Mouse (Mus musculus) lung, adult 2 months (tissue): ENCODE measurements around the gene Nprl3. TPM values are rescaled to one million over a fixed set of nuclear protein-coding genes. Genes with fewer than 3 reads are reported as not detected.

Source experiments
- DNase-seq: peaks from one replicate; pipeline ENCODE4 v3.0.0; 2022
- H3K4me1 ChIP-seq: fragments of 200-500 bp; 2 replicates; pipeline ENCODE4 v1.6.1; 2011; ENCODE audit warnings: low read length; ENCODE audit not compliant: control insufficient read depth, insufficient read depth
- H3K4me3 ChIP-seq: fragments of 200-500 bp; replicated peaks from 2 replicates; pipeline ENCODE3; 2011; ENCODE audit warnings: low read depth, mild to moderate bottlenecking, control low read depth, low read length; ENCODE audit errors: extremely low read depth
- CTCF ChIP-seq: fragments of 200-500 bp; IDR thresholded peaks from 2 replicates; pipeline ENCODE4 v1.5.1; 2011; ENCODE audit warnings: mild to moderate bottlenecking, low read length, control low read depth; ENCODE audit not compliant: insufficient read depth
- POLR2A ChIP-seq: fragments of 200-500 bp; IDR thresholded peaks from 2 replicates; pipeline ENCODE4 v1.6.1; 2011; ENCODE audit warnings: low read depth, mild to moderate bottlenecking, control low read depth, low read length, borderline replicate concordance; ENCODE audit errors: extremely low read depth
- WGBS: fragments of 180-500 bp; shearing (Covaris S2); methylation state at CpG from one replicate; pipeline ENCODE4 v1.1.7; 2018; 5-methylcytosine and 5-hydroxymethylcytosine counted together
- polyA plus RNA-seq: library from polyadenylated mRNA; depleted of rRNA; stranded (reverse); fragments of >200 nt; gene quantifications from 2 replicates; pipeline ENCODE4 v1.2.3, GENCODE M21; 2012

Gene Nprl3
- polyA plus RNA-seq, 1 experiment: 85.7 TPM

GRCm38 (mm10) chr11:32248350-32248749 lies 19.2 kb downstream of the Nprl3 start:
- Histone ChIP-seq H3K4me1 (no peaks in the 10 kb centered on the region; the same call in 1 of the 2 replicates), H3K4me3 (no peak overlapping the region)
- DNase-seq: no peak
- 78% methylated on average over 3 of the region's 3 CpGs for WGBS
- no peak for TF ChIP-seq POLR2A
- TF ChIP-seq CTCF: no peak

- Histone ChIP-seq H3K4me3 (no peak overlapping the region), H3K4me1 (no peaks in the 10 kb centered on the region; the same call in 1 of the 2 replicates)
- TF ChIP-seq CTCF (no peak), POLR2A (no peak)
- DNase-seq: no peak
Measured at GRCm38 (mm10) chr11:32247068-32247467, 20.4 kb downstream of the Nprl3 start.

- WGBS: 92% methylated on average over 6 of the region's 6 CpGs
- DNase-seq: no peak
- H3K4me3 ChIP-seq: no peak overlapping the region
- TF ChIP-seq CTCF (no peak), POLR2A (no peak)
- H3K4me1 ChIP-seq: no peaks in the 10 kb centered on the region; the same call in 1 of the 2 replicates
Measured at GRCm38 (mm10) chr11:32245614-32246013, 21.9 kb downstream of the Nprl3 start.

DNA sequence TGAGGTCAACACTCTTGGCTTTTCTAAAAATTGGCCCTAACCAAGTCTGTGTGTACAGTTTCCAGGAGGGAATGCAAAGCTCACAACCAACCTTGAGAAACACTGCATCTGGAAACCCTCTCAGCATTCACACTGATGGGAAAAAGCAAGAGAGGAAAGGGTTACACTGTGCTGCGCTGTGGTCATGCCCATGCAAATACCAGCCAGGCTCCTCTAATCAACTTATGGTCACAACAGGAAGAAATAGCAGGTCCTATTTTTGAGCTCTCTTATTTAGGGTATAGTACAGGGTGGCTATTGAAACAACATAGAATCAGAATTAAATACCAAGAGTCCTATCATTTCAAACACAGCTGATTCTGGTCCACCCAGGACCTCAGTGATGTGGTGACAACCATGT lies 22.9 kb downstream of the Nprl3 start:
- Histone ChIP-seq H3K4me3 (no peak overlapping the region), H3K4me1 (no peaks in the 10 kb centered on the region; the same call in 1 of the 2 replicates)
- no peak for TF ChIP-seq POLR2A
- no peak for TF ChIP-seq CTCF
- 86% methylated on average over 1 of the region's 1 CpGs for WGBS
- no peak for DNase-seq

- no peak for DNase-seq
- Histone ChIP-seq H3K4me3 (no peak overlapping the region), H3K4me1 (no peaks in the 10 kb centered on the region; the same call in 1 of the 2 replicates)
- TF ChIP-seq POLR2A (no peak), CTCF (no peak)
- 76% methylated on average over 3 of the region's 3 CpGs for WGBS
Measured at GRCm38 (mm10) chr11:32244064-32244463, 23.4 kb downstream of the Nprl3 start.

DNA sequence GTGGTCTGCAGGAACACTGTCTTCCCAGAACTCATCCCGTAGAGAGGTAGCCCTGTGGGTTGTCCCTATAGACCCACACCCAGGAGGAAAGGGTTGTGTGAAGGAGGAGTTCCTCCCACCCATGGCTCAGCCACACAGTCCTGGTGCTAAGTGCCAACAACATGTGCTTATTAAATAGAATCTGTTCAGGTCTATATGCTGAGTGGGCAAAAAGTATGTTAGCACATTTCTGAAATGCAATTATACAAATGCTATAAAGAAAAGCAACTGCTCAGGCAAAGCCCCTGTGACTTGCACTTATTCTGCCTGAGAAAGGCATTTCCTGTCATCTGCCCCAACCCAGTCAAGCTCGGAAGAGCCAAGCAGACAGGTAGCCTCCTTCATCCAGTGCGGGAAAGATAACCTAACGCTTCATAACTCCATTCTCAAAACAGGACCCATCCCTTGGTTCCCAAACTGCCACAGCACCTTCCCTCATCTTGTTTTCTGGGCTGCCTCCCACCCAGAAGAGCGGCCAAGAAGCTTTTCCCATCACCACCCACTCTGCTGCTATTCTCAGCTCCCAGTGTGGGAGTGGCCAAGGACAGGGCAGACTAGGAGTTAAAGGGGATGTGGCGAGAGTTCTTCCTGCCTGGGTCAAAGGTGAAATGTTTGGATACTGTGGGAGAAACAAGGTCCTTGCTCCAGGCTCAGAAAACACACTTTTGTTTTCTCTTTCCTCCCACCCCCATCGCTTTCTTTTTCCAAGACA lies 24.1 kb downstream of the Nprl3 start:
- 59% methylated on average over 7 of the region's 7 CpGs for WGBS
- Histone ChIP-seq H3K4me1 (no peaks in the 10 kb centered on the region; the same call in 1 of the 2 replicates), H3K4me3 (no peak overlapping the region)
- no peak for TF ChIP-seq POLR2A
- TF ChIP-seq CTCF: no peak
- DNase-seq: no peak

DNA sequence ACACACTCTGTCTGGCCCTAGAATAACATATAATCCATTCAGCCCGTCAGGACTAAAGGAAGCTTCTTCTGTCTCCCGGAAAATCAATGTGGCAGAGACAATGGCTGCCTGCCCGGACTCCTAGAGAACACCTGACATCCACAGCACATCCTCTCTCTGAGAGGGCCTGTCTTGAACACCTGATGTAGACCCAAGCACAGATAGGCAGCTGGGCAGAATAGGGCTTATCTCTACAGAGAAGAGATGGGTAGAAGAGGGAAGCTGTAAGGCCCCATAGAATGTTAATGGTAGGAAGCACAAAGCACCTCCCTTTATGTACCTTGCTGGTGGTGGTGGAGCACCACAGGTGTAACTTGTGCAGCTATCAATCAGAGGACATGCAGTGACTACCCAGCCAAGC lies 25.3 kb downstream of the Nprl3 start:
- no peak for TF ChIP-seq POLR2A
- TF ChIP-seq CTCF: no peak
- 82% methylated on average over 3 of the region's 3 CpGs for WGBS
- H3K4me3 ChIP-seq: no peak overlapping the region
- no peak for DNase-seq
- H3K4me1 ChIP-seq: no peaks in the 10 kb centered on the region; the same call in 1 of the 2 replicates

DNA sequence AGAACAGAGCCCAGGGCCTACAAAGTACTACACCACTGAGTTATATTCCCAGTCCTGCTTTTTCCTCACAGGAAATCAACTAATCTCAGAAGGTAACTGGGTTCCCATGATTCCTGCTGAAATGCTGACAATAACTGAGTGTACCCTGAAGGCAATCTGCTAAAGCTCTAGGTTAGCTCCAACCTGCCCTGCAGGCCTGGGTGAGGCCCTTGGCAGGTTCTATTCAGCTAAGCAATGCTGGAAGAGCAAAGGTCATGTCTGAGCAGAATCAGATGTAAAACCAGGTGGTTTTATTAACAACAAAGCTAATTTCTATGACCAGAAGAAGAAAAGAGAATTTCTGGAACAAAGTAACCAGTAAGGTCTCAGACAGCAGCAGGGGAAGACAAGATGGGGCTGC lies 26.1 kb downstream of the Nprl3 start:
- DNase-seq: no peak
- Histone ChIP-seq H3K4me1 (no peaks in the 10 kb centered on the region; the same call in 1 of the 2 replicates), H3K4me3 (no peak overlapping the region)
- TF ChIP-seq POLR2A (no peak), CTCF (no peak)

DNA sequence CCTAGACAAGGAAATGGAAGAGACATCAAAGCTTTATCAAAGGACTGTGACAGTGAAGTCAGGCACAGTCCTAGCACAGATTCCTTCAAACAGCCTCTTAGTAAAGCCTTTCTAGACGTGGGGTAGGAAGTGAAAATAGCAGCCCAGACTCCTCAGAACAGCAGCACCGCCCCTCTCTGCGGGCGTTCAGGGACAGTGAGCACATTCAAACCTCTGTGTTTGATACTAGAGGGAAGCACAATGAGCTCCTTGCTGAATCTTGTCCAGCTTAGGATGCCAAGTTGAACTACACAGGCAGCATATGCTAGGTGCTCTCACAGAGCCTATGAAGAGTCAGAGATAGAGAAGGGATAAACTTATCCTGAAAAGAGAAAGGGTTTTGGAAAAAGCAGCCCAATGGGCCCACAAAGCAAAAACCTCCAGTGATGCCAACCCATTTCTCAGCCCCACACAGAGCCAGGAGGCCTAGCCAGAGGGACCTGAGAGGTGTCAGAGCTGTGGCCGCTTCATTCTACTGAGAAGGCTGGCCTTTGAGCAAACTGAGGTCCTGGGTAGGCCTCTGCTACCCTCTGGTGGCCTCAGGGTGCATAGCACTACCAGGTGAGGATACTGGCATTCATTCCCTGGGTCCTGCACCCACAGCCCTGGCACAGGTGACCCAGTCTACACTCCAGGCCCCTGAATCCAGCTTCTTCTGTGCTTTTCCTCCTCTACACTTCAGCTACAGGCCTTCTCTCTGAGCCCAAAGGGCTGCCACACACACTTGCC lies 29.2 kb downstream of the Nprl3 start:
- TF ChIP-seq CTCF (peak; percentile 99), POLR2A (no peak)
- peak; percentile 80 for DNase-seq
- Histone ChIP-seq H3K4me3 (no peak overlapping the region), H3K4me1 (no peaks in the 10 kb centered on the region; the same call in 1 of the 2 replicates)
- WGBS: 66% methylated on average over 5 of the region's 5 CpGs
